Mouse (Mus musculus) CH12.LX (cell line): Measurements from ENCODE around the gene Slamf1. TPM values are rescaled to one million over a fixed set of nuclear protein-coding genes. Genes with fewer than 3 reads are reported as not detected.

Experiments
- DNase-seq: peaks from one replicate; pipeline ENCODE4 v3.0.0-alpha.2; 2013; ENCODE audit errors: extremely low read depth
- H3K27ac ChIP-seq: 2 replicates; pipeline ENCODE4 v1.5.1; 2012; ENCODE audit warnings: low read depth, mild to moderate bottlenecking, control low read depth, moderate library complexity; ENCODE audit not compliant: insufficient read depth
- H3K27me3 ChIP-seq: replicated peaks from 2 replicates; pipeline ENCODE3; 2012; ENCODE audit warnings: inconsistent platforms
- H3K36me3 ChIP-seq, 2 experiments: replicated peaks in 1 of 2; 2 replicates each; pipeline versions ENCODE3 to v1.6.1; 2012; ENCODE audit warnings: inconsistent platforms in 1 of 2, low read length in 1 of 2, mild to moderate bottlenecking in 1 of 2, mixed read lengths in 1 of 2, moderate library complexity in 1 of 2; ENCODE audit not compliant: control insufficient read depth in 1 of 2, insufficient read depth in 1 of 2
- H3K4me1 ChIP-seq, 2 experiments: 2 replicates each; pipeline ENCODE4 v1.6.1; 2012; ENCODE audit warnings: inconsistent platforms in 1 of 2, moderate library complexity in 1 of 2; ENCODE audit not compliant: insufficient read depth in 2 of 2, control insufficient read depth in 1 of 2
- H3K4me2 ChIP-seq: 2 replicates; pipeline ENCODE4 v1.6.1; 2012; ENCODE audit warnings: low read depth, mild to moderate bottlenecking, control low read depth; ENCODE audit not compliant: poor library complexity, insufficient read depth, severe bottlenecking
- H3K4me3 ChIP-seq, 3 experiments: fragments of 150-350 bp in 1 of 3; sonication (generic) in 1 of 3; replicated peaks in 1 of 3; 2 replicates each; pipeline versions ENCODE3 to v1.5.1; 2011 to 2012; ENCODE audit warnings: low read depth in 2 of 3, low read length in 2 of 3, mild to moderate bottlenecking in 2 of 3, moderate library complexity in 2 of 3, control low read depth in 1 of 3, improper control_type of control experiment in 1 of 3, inconsistent platforms in 1 of 3, mixed read lengths in 1 of 3; ENCODE audit not compliant: poor library complexity in 1 of 3
- H3K79me2 ChIP-seq: replicated peaks from 2 replicates; pipeline ENCODE4 v1.6.1; 2012; ENCODE audit warnings: mild to moderate bottlenecking, moderate library complexity; ENCODE audit not compliant: control insufficient read depth, poor library complexity, insufficient read depth, severe bottlenecking; ENCODE audit errors: extremely low read depth
- H3K9ac ChIP-seq: 2 replicates; pipeline ENCODE4 v1.6.1; 2012; ENCODE audit warnings: low read depth, mild to moderate bottlenecking, control low read depth, moderate library complexity; ENCODE audit not compliant: insufficient read depth
- H3K9me3 ChIP-seq: replicated peaks from 2 replicates; pipeline ENCODE3; 2012; ENCODE audit warnings: low read length, inconsistent platforms, mixed read lengths
- BHLHE40 ChIP-seq: IDR thresholded peaks from 2 replicates; pipeline ENCODE4 v1.6.1; 2011; ENCODE audit warnings: mild to moderate bottlenecking, low read depth, low read length, improper control_type of control experiment
- CHD2 ChIP-seq: IDR thresholded peaks from 2 replicates; pipeline ENCODE4 v1.6.1; 2011; ENCODE audit warnings: low read length, improper control_type of control experiment
- CTCF ChIP-seq, 2 experiments: IDR thresholded peaks in 1 of 2; conservative IDR thresholded peaks in 1 of 2; 2 replicates each; pipeline ENCODE4 v1.5.1; 2011 to 2012; ENCODE audit warnings: low read depth in 2 of 2, low read length in 2 of 2, improper control_type of control experiment in 1 of 2, inconsistent platforms in 1 of 2, mild to moderate bottlenecking in 1 of 2, moderate library complexity in 1 of 2
- E2F4 ChIP-seq: IDR thresholded peaks from 2 replicates; pipeline ENCODE4 v1.6.1; 2011; ENCODE audit warnings: low read depth, low read length, improper control_type of control experiment; ENCODE audit not compliant: insufficient replicate concordance
- ELF1 ChIP-seq: IDR thresholded peaks from 2 replicates; pipeline ENCODE4 v1.6.1; 2014; ENCODE audit warnings: low read depth, mild to moderate bottlenecking, inconsistent platforms, low read length, improper control_type of control experiment
- EP300 ChIP-seq: IDR thresholded peaks from 2 replicates; pipeline ENCODE4 v1.6.1; 2011; ENCODE audit warnings: low read length, improper control_type of control experiment
- ETS1 ChIP-seq: conservative IDR thresholded peaks from 2 replicates; pipeline ENCODE4 v1.6.1; 2012; ENCODE audit warnings: low read depth, mild to moderate bottlenecking, inconsistent platforms, low read length, improper control_type of control experiment, moderate library complexity
- GABPA ChIP-seq: IDR thresholded peaks from 2 replicates; pipeline ENCODE4 v1.6.1; 2012; ENCODE audit warnings: low read depth, low read length, improper control_type of control experiment, inconsistent platforms; ENCODE audit not compliant: insufficient replicate concordance
- IRF4 ChIP-seq: IDR thresholded peaks from 2 replicates; pipeline ENCODE4 v1.6.1; 2014; ENCODE audit warnings: low read depth, mild to moderate bottlenecking, inconsistent platforms, low read length, improper control_type of control experiment
- KAT2A ChIP-seq: IDR thresholded peaks from 2 replicates; pipeline ENCODE4 v1.6.1; 2012; ENCODE audit warnings: low read length, improper control_type of control experiment, inconsistent platforms; ENCODE audit not compliant: insufficient replicate concordance
- MEF2A ChIP-seq: IDR thresholded peaks from 2 replicates; pipeline ENCODE4 v1.6.1; 2014; ENCODE audit warnings: low read depth, mild to moderate bottlenecking, inconsistent platforms, low read length, improper control_type of control experiment, borderline replicate concordance
- MXI1 ChIP-seq: IDR thresholded peaks from 2 replicates; pipeline ENCODE4 v1.6.1; 2011; ENCODE audit warnings: mild to moderate bottlenecking, low read depth, low read length, improper control_type of control experiment
- MYC ChIP-seq: IDR thresholded peaks from 2 replicates; pipeline ENCODE4 v1.6.1; 2011; ENCODE audit warnings: low read depth, mild to moderate bottlenecking, improper control_type of control experiment, low read length
- NELFE ChIP-seq: IDR thresholded peaks from 2 replicates; pipeline ENCODE4 v1.6.1; 2011; ENCODE audit warnings: low read depth, low read length, improper control_type of control experiment
- NRF1 ChIP-seq: IDR thresholded peaks from 2 replicates; pipeline ENCODE4 v1.6.1; 2014; ENCODE audit warnings: low read depth, mild to moderate bottlenecking, inconsistent platforms, low read length, improper control_type of control experiment, moderate library complexity
- POLR2A ChIP-seq: IDR thresholded peaks from 2 replicates; pipeline ENCODE4 v1.6.1; 2011; ENCODE audit warnings: low read depth, mild to moderate bottlenecking, improper control_type of control experiment, low read length
- RAD21 ChIP-seq: IDR thresholded peaks from 2 replicates; pipeline ENCODE4 v1.6.1; 2011; ENCODE audit warnings: low read depth, mild to moderate bottlenecking, low read length, improper control_type of control experiment, moderate library complexity
- SIN3A ChIP-seq: IDR thresholded peaks from 2 replicates; pipeline ENCODE4 v1.6.1; 2012; ENCODE audit warnings: low read length, improper control_type of control experiment, inconsistent platforms
- SMC3 ChIP-seq: IDR thresholded peaks from 2 replicates; pipeline ENCODE4 v1.6.1; 2011; ENCODE audit warnings: low read depth, low read length, improper control_type of control experiment
- TBP ChIP-seq: conservative IDR thresholded peaks from 2 replicates; pipeline ENCODE4 v1.6.1; 2011; ENCODE audit warnings: low read depth, low read length, improper control_type of control experiment
- TCF12 ChIP-seq: IDR thresholded peaks from 2 replicates; pipeline ENCODE4 v1.6.1; 2014; ENCODE audit warnings: low read depth, mild to moderate bottlenecking, inconsistent platforms, low read length, improper control_type of control experiment
- UBTF ChIP-seq: IDR thresholded peaks from 2 replicates; pipeline ENCODE4 v1.6.1; 2012; ENCODE audit warnings: low read depth, mild to moderate bottlenecking, inconsistent platforms, low read length, improper control_type of control experiment, moderate library complexity
- USF2 ChIP-seq: conservative IDR thresholded peaks from 2 replicates; pipeline ENCODE4 v1.6.1; 2011; ENCODE audit warnings: low read depth, low read length, improper control_type of control experiment
- ZC3H11A ChIP-seq: IDR thresholded peaks from 2 replicates; pipeline ENCODE4 v1.6.1; 2012; ENCODE audit warnings: low read depth, mild to moderate bottlenecking, inconsistent platforms, low read length, improper control_type of control experiment
- ZKSCAN1 ChIP-seq: IDR thresholded peaks from 2 replicates; pipeline ENCODE4 v1.6.1; 2012; ENCODE audit warnings: low read depth, inconsistent platforms, low read length, improper control_type of control experiment, borderline replicate concordance
- ZMIZ1 ChIP-seq: IDR thresholded peaks from 2 replicates; pipeline ENCODE4 v1.6.1; 2012; ENCODE audit warnings: low read depth, mild to moderate bottlenecking, inconsistent platforms, low read length, improper control_type of control experiment
- dilution Hi-C: fragments of 300-500 bp; cut with MboI; formaldehyde crosslinking; loops from 2 replicates; pipeline ENCODE4 v1.14.3; 2020; ENCODE audit warnings: low sequenced_read_pairs; ENCODE audit not compliant: extremely low pct_unique_long_range_greater_than_20kb, extremely low pct_ligation_motif_present
- in situ Hi-C: fragments of 300-500 bp; cut with MboI; formaldehyde crosslinking; loops from 3 replicates; pipeline ENCODE4 v1.14.3; 2019; ENCODE audit warnings: low sequenced_read_pairs, low pct_ligation_motif_present, low pct_unique_long_range_greater_than_20kb, mixed read lengths
- polyA plus RNA-seq: library from polyadenylated mRNA; unstranded; fragments of >175 nt; gene quantifications from 2 replicates; pipeline ENCODE4 v1.2.1, GENCODE M21; 2012; ENCODE audit warnings: low read depth; ENCODE audit not compliant: insufficient read length
- total RNA-seq, 2 experiments: library from RNA; depleted of rRNA; stranded (reverse); fragments of 300-350 nt in 1 of 2; fragments of >200 nt in 1 of 2; gene quantifications; 2 replicates each; pipeline ENCODE4 v1.2.3; 2012 to 2014

Slamf1 gene
- total and polyA plus RNA-seq, 3 experiments: 0.38 to 0.81 (median 0.80) TPM

DNA sequence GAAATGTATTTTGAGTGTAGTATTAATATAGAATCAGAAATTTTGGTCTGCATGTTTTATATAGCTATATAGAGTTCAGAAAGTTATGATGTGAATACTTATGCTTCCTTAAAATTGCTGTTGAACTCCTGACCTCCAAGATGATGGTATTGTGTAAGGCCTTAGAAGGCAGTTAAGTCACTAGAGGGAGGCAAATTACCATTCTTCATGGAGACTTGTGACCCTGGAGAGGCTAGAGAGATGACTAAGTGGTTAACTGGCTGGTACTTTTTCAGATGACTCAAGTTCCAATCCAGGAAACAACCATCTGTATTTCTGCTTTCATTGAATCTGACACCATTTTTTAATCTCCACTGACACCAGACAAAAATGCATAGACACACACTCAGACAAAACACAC lies 60.7 kb downstream of the Slamf1 start:
- TF ChIP-seq KAT2A: no peak
- TF ChIP-seq IRF4: 0 out of 2 replicates have a peak, but pooled peaks have one; percentile 18
- TF ChIP-seq ELF1: peak; percentile 40; the same call in 1 of the 2 replicates
- TF ChIP-seq ZC3H11A: peak; percentile 93
- TF ChIP-seq EP300: peak; percentile 22; the same call in 1 of the 2 replicates
- peak; percentile 11 to 93; a peak in 2 of 4 replicates for TF ChIP-seq CTCF (conservative IDR thresholded peaks at IDR 0.05 in 1 of 2, IDR thresholded peaks at IDR 0.05 in 1 of 2; ENCODE audit: low read depth in 2 of 2, low read length in 2 of 2)
- no peak for TF ChIP-seq USF2
- TF ChIP-seq GABPA: no peak
- peak; percentile 97 for TF ChIP-seq SMC3
- TF ChIP-seq MEF2A: peak; percentile 42; the same call in 1 of the 2 replicates
- no peak for TF ChIP-seq BHLHE40
- peak; percentile 99 for TF ChIP-seq RAD21
- TF ChIP-seq CHD2: no peak
- no peak for TF ChIP-seq UBTF
- TF ChIP-seq MXI1: no peak
- TF ChIP-seq, all 38 proteins: peak for 8
- no peak overlapping the region for H3K27ac ChIP-seq
- peak; percentile 88 for DNase-seq

DNA sequence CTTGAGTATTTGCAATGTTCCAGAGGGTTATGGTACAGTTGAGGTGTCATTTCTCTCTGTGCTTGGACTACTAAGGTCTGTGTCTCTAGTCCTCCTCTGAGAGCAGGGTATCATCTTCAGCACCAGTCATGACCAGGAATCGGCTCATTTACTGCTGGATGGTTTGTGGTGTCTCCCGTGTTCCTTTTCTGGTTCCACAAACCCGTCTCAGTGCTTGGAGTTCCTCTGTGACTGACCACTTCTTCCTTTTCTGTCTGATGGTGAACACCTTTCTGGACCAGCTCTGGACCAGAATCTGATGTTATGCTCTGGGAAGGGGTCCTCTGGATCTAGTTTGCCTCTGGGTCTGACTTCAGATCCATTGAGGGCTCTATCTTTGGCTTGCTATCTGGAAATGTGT lies 72.6 kb downstream of the Slamf1 start, which contains the start of gene Cd84:
TSS of gene Cd84 (plus strand) at position 210 of the 400 bp plus-strand sequence.
- DNase-seq: no peak
- TF ChIP-seq ZMIZ1 (no peak), NRF1 (no peak), NELFE (no peak), BHLHE40 (no peak), ZKSCAN1 (no peak), TCF12 (no peak), SIN3A (no peak), RAD21 (no peak), GABPA (no peak), POLR2A (no peak), IRF4 (no peak), TBP (no peak), UBTF (no peak), E2F4 (no peak), CHD2 (no peak), MYC (no peak), ETS1 (no peak)
- H3K27ac ChIP-seq: peak within 1 kb of the TSS; percentile 70
- H3K4me1 ChIP-seq: peaks cover 2 to 36% of the 10 kb centered on the region in 2 experiments; a peak in 2 of 4 replicates
- H3K36me3 ChIP-seq: peaks cover 0 to 8% of the 10 kb centered on the region in 2 experiments
- H3K9me3 ChIP-seq: no peaks in the 10 kb centered on the region
- peak within 1 kb of the TSS; percentile 56 to 76 (median 61) for H3K4me3 ChIP-seq
- H3K27me3 ChIP-seq: no peaks in the 10 kb centered on the region
- dilution Hi-C loops: no loop called here
- peak within 1 kb of the TSS; percentile 96 for H3K4me2 ChIP-seq
- in situ Hi-C loops: no loop called here
- peak within 1 kb of the TSS; percentile 76 for H3K9ac ChIP-seq
- H3K79me2 ChIP-seq: peaks cover 3% of the 10 kb centered on the region; the same call in 1 of the 2 replicates

More for the DNA sequence above, 60.7 kb downstream of the Slamf1 start:
- H3K9ac ChIP-seq: no peak overlapping the region
- H3K4me3 ChIP-seq: no peak overlapping the region
- H3K4me2 ChIP-seq: 0 out of 2 replicates have a peak overlapping the region, but pooled peaks have one; percentile 6
- in situ Hi-C loops: loop anchor here (5.0 kb wide), 1 partner anchor 175 kb away; no protein-coding TSS in a partner anchor
- dilution Hi-C loops: no loop called here
- H3K79me2 ChIP-seq: no peaks in the 10 kb centered on the region
- peaks cover 2 to 22% of the 10 kb centered on the region in 2 experiments; a peak in 3 of 4 replicates for H3K4me1 ChIP-seq
- H3K27me3 ChIP-seq: no peaks in the 10 kb centered on the region
- H3K9me3 ChIP-seq: peaks cover 7% of the 10 kb centered on the region
- H3K36me3 ChIP-seq: no peaks in the 10 kb centered on the region
